Mouse (Mus musculus): ENCODE measurements around the gene Soat2. TPM values are rescaled to one million over a fixed set of nuclear protein-coding genes. Genes with fewer than 3 reads are reported as not detected.
A peak's percentile ranks its signal among the peaks of the same experiment; 100 is the strongest.
"Not testable (repeated sequence)": the region's sequence is repeated elsewhere in the genome, so short reads cannot be mapped to it uniquely, and the experiment has no call there.

The Soat2 gene
- polyA plus RNA-seq, 1 experiment from 2014 or later = 0.09 TPM

DNA sequence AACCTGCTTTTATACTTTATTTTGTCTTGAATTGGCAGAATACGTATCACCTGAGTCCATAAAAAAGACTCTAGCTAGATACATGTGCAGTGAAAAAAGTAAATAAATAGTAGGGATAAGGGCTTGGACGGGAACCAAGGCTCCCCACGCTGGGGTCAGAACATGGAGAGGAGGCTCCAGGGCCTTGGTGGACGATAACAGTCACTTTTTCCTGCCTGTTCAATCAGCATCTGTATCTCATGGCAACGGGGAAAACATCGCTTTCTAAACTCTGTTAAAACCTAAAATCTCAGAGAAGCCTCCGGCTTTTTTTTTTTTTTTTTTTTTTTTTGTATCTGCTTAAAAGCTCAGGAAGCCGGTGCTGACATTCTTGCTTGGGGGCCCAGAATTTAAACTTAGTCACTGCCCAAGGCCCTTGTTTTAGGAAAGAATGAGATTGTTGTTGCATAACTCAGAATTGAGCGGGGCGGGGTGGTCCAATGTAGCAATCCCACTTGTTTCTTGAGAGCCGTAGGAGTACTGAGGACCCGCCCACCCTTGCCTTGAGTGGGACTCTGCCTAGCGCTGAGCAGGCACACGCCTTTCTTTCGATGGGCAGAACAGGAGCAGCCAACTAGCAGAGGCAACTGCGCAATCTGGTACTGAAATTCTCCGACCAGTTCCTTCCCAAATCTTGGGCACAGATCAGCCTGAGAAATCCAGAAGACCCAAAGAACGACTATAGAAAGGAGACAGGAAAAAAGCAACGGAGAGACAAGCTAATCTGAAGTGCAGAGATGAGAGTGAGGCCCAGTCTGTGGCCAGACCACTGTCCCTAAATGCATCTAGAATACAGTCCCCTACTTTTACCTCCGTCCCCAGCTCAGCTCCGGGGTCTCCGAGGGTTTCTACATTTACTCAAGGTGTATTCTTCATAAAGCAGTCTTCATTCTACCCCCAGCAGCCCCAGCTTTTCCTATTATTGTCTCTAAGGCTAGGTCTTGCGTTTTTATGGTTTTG, 7.1 kb upstream of the Soat2 start:
- Histone ChIP-seq H3K27ac (replicated peaks) (no peak overlapping the region), H3K9me3 (no peaks in the 10 kb centered on the region), H3K27me3 (replicated peaks; ENCODE audit: low read depth, poor library complexity, severe bottlenecking) (peaks cover 56% of the 10 kb centered on the region), H3K36me3 (replicated peaks) (no peaks in the 10 kb centered on the region), H3K4me1 (peaks cover 22% of the 10 kb centered on the region), H3K4me3 (no peak overlapping the region)
- 53% methylated on average over 23 of the region's 23 CpGs for WGBS
- DNase-seq (ENCODE audit: low spot score) = peak; percentile 32

- no peaks in the 10 kb centered on the region for H3K36me3 ChIP-seq (replicated peaks)
- peaks cover 57% of the 10 kb centered on the region for H3K27me3 ChIP-seq (replicated peaks; ENCODE audit: low read depth, poor library complexity, severe bottlenecking)
- H3K4me1 ChIP-seq = peaks cover 26% of the 10 kb centered on the region
- no peaks in the 10 kb centered on the region for H3K9me3 ChIP-seq
- H3K27ac ChIP-seq (replicated peaks) = peak within 1 kb of the TSS; percentile 37; the same call in 1 of the 2 replicates
- peak; percentile 46 for DNase-seq (ENCODE audit: low spot score)
- WGBS = 4% methylated on average over 22 of the region's 22 CpGs
- H3K4me3 ChIP-seq = peak within 1 kb of the TSS; percentile 49
Observed at GRCm38 (mm10) chr15:102144274-102144711, 6.0 kb upstream of the Soat2 start, which contains the start of gene Igfbp6. Igfbp6 (plus strand) TSS chr15:102144362.

GRCm38 (mm10) chr15:102144726-102145125, 5.6 kb upstream of the Soat2 start:
- peaks cover 57% of the 10 kb centered on the region for H3K27me3 ChIP-seq (replicated peaks; ENCODE audit: low read depth, poor library complexity, severe bottlenecking)
- peak overlapping the region; percentile 37; the same call in 1 of the 2 replicates for H3K27ac ChIP-seq (replicated peaks)
- H3K9me3 ChIP-seq = no peaks in the 10 kb centered on the region
- no peaks in the 10 kb centered on the region for H3K36me3 ChIP-seq (replicated peaks)
- H3K4me3 ChIP-seq = peak overlapping the region; percentile 49
- peaks cover 26% of the 10 kb centered on the region for H3K4me1 ChIP-seq
- no peak for DNase-seq (ENCODE audit: low spot score)
- WGBS = 10% methylated on average over 19 of the region's 19 CpGs

DNA sequence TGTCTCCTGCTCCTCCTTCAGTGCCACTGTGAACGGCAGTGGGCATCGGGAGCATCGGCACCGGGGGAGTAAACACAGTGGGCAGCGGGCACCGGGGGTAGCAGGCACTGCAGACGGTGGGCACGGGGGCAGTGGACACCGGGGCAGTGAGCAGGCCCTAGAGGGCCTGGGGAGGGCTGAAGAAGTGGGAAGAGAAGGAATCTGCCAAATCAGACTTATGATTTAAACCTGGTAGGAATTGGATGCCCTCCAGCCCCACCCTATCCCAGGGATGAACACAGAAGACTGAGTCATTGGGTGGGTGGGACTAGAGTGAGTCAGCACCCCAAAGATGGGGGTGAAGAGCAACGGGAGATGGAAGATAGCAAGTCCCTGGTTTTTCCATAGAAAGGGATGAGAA, 5.0 kb upstream of the Soat2 start:
- Histone ChIP-seq H3K27me3 (replicated peaks; ENCODE audit: low read depth, poor library complexity, severe bottlenecking) (peaks cover 57% of the 10 kb centered on the region), H3K4me3 (no peak overlapping the region), H3K36me3 (replicated peaks) (no peaks in the 10 kb centered on the region), H3K4me1 (peaks cover 29% of the 10 kb centered on the region), H3K9me3 (no peaks in the 10 kb centered on the region), H3K27ac (replicated peaks) (no peak overlapping the region)
- no peak for DNase-seq (ENCODE audit: low spot score)
- WGBS = 92% methylated on average over 10 of the region's 10 CpGs

GRCm38 (mm10) chr15:102146089-102146488, 4.2 kb upstream of the Soat2 start:
- 91% methylated on average over 5 of the region's 5 CpGs for WGBS
- peaks cover 57% of the 10 kb centered on the region for H3K27me3 ChIP-seq (replicated peaks; ENCODE audit: low read depth, poor library complexity, severe bottlenecking)
- H3K4me1 ChIP-seq = peaks cover 37% of the 10 kb centered on the region
- DNase-seq (ENCODE audit: low spot score) = no peak
- H3K9me3 ChIP-seq = no peaks in the 10 kb centered on the region
- H3K27ac ChIP-seq (replicated peaks) = no peak overlapping the region
- no peak overlapping the region for H3K4me3 ChIP-seq
- H3K36me3 ChIP-seq (replicated peaks) = no peaks in the 10 kb centered on the region

DNA sequence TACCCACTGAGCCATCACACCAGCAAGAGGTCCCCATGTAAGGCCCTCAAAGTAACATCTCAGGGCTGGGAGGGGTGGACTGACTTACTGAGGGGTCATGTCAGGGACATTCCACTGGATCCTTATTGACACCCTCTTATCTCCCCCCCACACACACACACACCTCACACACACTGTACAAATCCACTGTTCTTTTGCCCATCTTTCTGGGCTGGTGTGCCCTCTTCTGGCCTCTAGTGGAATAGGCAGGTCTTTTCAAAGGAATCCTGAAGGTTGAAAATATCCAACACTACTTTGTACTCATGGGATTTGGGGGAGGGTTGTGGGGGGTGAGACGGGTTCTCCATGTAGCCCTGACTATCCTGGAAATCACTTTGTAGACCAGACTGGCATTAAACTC, 3.4 kb upstream of the Soat2 start:
- 9% methylated on average over 1 of the region's 1 CpGs for WGBS
- Histone ChIP-seq H3K4me1 (peaks cover 37% of the 10 kb centered on the region), H3K36me3 (replicated peaks) (no peaks in the 10 kb centered on the region), H3K4me3 (no peak overlapping the region), H3K9me3 (no peaks in the 10 kb centered on the region), H3K27ac (replicated peaks) (no peak overlapping the region), H3K27me3 (replicated peaks; ENCODE audit: low read depth, poor library complexity, severe bottlenecking) (peaks cover 52% of the 10 kb centered on the region)
- peak; percentile 50 for DNase-seq (ENCODE audit: low spot score)

GRCm38 (mm10) chr15:102147674-102148402, 2.5 kb upstream of the Soat2 start:
- WGBS = 68% methylated on average over 16 of the region's 16 CpGs
- DNase-seq (ENCODE audit: low spot score) = no peak
- no peaks in the 10 kb centered on the region for H3K36me3 ChIP-seq (replicated peaks)

DNA sequence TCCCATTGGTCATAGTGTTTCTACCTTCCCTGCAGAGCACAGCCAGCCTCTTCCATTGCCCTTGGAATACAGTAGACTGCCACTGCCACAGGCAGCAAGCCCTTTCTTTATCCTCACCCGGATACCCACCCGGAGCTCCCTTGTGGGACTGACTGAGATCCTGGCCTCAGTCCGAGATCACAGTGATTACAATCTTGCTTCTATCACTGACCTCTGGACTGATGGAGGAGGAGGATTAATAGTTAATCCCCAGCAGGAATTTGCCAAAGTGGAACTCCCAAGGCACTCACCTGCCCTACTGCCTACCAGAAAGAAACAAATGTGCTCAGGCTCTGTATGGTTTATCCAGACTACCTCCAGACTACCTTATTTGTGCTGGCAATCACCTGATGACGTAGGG, 765 bp upstream of the Soat2 start:
- no peak overlapping the region for H3K4me3 ChIP-seq
- WGBS = 68% methylated on average over 4 of the region's 4 CpGs
- peaks cover 36% of the 10 kb centered on the region for H3K4me1 ChIP-seq
- no peaks in the 10 kb centered on the region for H3K9me3 ChIP-seq
- H3K27ac ChIP-seq (replicated peaks) = no peak overlapping the region
- no peaks in the 10 kb centered on the region for H3K36me3 ChIP-seq (replicated peaks)
- peaks cover 25% of the 10 kb centered on the region for H3K27me3 ChIP-seq (replicated peaks; ENCODE audit: low read depth, poor library complexity, severe bottlenecking)
- no peak for DNase-seq (ENCODE audit: low spot score)

More at GRCm38 (mm10) chr15:102147674-102148402, 2.5 kb upstream of the Soat2 start:
- 0 out of 2 replicates have a peak overlapping the region, but pooled peaks have one; percentile 10 for H3K27ac ChIP-seq (replicated peaks)
- H3K4me3 ChIP-seq = no peak overlapping the region
- H3K27me3 ChIP-seq (replicated peaks; ENCODE audit: low read depth, poor library complexity, severe bottlenecking) = peaks cover 42% of the 10 kb centered on the region
- peaks cover 40% of the 10 kb centered on the region for H3K4me1 ChIP-seq
- no peaks in the 10 kb centered on the region for H3K9me3 ChIP-seq

- Histone ChIP-seq H3K27ac (replicated peaks) (peak overlapping the region; percentile 68), H3K4me3 (no peak overlapping the region), H3K4me1 (peaks cover 38% of the 10 kb centered on the region), H3K27me3 (replicated peaks; ENCODE audit: low read depth, poor library complexity, severe bottlenecking) (0 out of 2 replicates have a peak, but pooled peaks cover 7% of the 10 kb centered on the region), H3K36me3 (replicated peaks) (no peaks in the 10 kb centered on the region), H3K9me3 (no peaks in the 10 kb centered on the region)
- 25% methylated on average over 4 of the region's 4 CpGs for WGBS
- DNase-seq (ENCODE audit: low spot score) = no peak
Observed at GRCm38 (mm10) chr15:102152646-102153045, 2.3 kb downstream of the Soat2 start.

DNA sequence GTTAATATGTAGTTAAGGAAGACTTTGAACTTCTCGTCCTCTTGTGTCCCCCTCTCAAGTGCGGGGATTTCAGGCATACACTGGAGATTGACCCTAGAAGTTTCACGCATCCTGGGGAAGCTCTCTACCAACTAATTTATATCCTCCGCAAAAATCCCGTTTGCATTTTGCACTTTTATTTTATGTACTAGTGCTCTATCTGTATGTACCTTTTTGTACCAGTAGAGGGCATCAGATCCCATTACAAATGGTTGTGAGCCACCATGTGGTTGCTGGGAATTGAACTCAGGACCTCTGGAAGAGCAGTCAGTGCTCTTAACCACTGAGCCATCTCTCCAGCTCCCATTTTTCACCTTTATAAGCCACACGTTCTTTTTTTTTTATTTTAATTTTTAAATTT, 4.7 kb downstream of the Soat2 start:
- not testable (repeated sequence) for H3K27me3 ChIP-seq (replicated peaks; ENCODE audit: low read depth, poor library complexity, severe bottlenecking)
- 95% methylated on average over 6 of the region's 6 CpGs for whole genome bisulfite sequencing

DNA sequence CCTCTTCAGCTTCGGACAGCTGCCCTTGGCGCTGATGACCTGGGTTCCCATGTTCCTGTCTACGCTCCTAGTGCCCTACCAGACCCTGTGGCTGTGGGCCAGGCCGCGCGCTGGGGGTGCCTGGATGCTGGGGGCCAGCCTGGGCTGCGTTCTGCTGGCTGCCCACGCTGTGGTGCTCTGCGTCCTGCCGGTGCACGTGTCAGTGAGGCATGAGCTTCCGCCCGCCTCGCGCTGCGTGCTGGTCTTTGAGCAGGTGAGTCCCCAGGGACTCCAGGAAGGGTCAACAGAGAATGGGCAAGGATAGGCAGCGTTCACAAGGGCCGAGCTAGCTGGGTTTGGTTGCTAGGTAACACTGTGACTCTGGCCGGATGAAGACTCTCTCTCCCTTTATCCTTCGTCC, 6.5 kb downstream of the Soat2 start:
- Histone ChIP-seq H3K36me3 (replicated peaks) (no peaks in the 10 kb centered on the region), H3K9me3 (no peaks in the 10 kb centered on the region), H3K4me3 (peak overlapping the region; percentile 23; the same call in 1 of the 2 replicates), H3K4me1 (peaks cover 27% of the 10 kb centered on the region), H3K27ac (replicated peaks) (peak overlapping the region; percentile 68), H3K27me3 (replicated peaks; ENCODE audit: low read depth, poor library complexity, severe bottlenecking) (no peaks in the 10 kb centered on the region)
- WGBS = 34% methylated on average over 20 of the region's 20 CpGs
- DNase-seq (ENCODE audit: low spot score) = peak; percentile 37

More for the DNA sequence above, 4.7 kb downstream of the Soat2 start:
- H3K4me1 ChIP-seq = peaks cover 36% of the 10 kb centered on the region
- not testable (repeated sequence) for H3K9me3 ChIP-seq; H3K4me3 ChIP-seq; H3K36me3 ChIP-seq (replicated peaks); DNase-seq (ENCODE audit: low spot score); H3K27ac ChIP-seq (replicated peaks)

- Histone ChIP-seq H3K4me1 (peaks cover 24% of the 10 kb centered on the region), H3K4me3 (no peak overlapping the region), H3K27me3 (replicated peaks; ENCODE audit: low read depth, poor library complexity, severe bottlenecking) (no peaks in the 10 kb centered on the region), H3K9me3 (no peaks in the 10 kb centered on the region), H3K36me3 (replicated peaks) (no peaks in the 10 kb centered on the region), H3K27ac (replicated peaks) (no peak overlapping the region)
- DNase-seq (ENCODE audit: low spot score) = no peak
- WGBS = 59% methylated on average over 27 of the region's 27 CpGs
Observed at GRCm38 (mm10) chr15:102160415-102161060, 10.2 kb downstream of the Soat2 start.
